Mouse (Mus musculus): ENCODE results near the gene Arid3a. TPM values are rescaled to one million over a fixed set of nuclear protein-coding genes. Genes with fewer than 3 reads are reported as not detected.

Gene Arid3a
- polyA plus RNA-seq, 1 experiment from 2014 or later = 6.2 TPM

DNA sequence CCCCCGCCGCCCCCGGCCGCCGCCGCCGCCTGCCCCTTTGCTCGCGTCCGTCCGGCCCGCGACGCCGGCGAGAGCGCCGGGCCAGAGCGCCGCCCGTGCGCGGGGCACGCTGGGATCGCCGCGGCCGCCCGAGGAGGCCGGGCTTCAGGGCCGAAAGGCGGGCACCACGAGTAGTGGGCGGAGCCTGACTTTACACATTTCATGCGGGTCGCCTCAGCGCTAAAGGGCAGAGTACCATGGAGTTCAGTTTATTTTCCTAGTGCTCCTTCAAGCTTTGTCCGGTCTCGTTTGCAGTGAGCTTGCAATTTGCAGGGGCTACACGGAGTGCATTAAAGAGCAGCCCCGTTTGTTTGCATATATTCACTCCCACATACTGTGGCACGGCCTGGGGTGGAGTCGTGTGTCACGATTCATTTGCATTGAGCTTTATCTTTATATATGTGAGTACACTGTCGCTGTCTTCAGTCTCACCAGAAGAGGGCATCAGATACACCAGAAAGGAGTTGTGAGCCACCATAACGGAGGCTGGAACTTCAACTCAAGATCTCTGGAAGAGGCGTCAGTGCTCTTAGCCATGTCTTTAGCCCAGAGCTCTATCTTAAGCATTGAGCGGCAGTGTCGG is 57.5 kb downstream of the Arid3a start, which contains the start of gene Tmem259:
Gene Tmem259, minus strand, starts transcription at position 136 of the 622 bp plus-strand sequence.
- peak; percentile 81 for ATAC-seq (ENCODE audit: low FRiP score)
- H3K27me3 ChIP-seq (ENCODE audit: control insufficient read depth, insufficient read depth, low read length) = peaks cover 28% of the 10 kb centered on the region
- peak within 1 kb of the TSS; percentile 90 for H3K4me2 ChIP-seq
- peak; percentile 98 for DNase-seq (ENCODE audit: low spot score, missing footprints)
- peak within 1 kb of the TSS; percentile 92 for H3K4me3 ChIP-seq (ENCODE audit: low read depth, low read length)
- WGBS = under 1% methylated on average over 49 of the region's 49 CpGs
- H3K27ac ChIP-seq (ENCODE audit: low read depth, low read length) = peak within 1 kb of the TSS; percentile 91
- H3K9ac ChIP-seq (ENCODE audit: low read length) = peak within 1 kb of the TSS; percentile 89
- no peaks in the 10 kb centered on the region; the same call in 1 of the 2 replicates for H3K36me3 ChIP-seq (ENCODE audit: control insufficient read depth, insufficient read depth, low read length)
- no peaks in the 10 kb centered on the region for H3K9me3 ChIP-seq (ENCODE audit: control insufficient read depth, low read length)
- H3K4me1 ChIP-seq (ENCODE audit: control insufficient read depth, insufficient read depth, low read length) = peaks cover 28% of the 10 kb centered on the region

DNA sequence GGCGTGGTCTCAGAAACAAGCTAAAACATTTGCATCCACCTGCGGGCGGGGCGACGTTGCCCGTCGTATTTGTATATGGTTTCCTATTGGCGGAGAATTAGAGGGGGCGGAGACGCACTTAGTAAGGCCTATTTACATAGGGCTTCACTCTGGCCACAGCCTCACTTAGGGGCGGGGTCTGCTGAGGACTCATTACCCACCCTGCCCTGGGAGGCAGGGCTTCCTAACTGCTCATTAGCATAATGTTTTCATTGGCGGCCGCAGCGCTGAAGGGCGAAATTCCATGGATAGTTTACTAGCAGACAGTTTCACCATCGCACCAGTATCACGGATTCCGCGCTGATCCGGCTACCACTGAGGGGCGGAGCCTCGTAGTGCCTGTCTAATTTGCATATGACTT is 58.0 kb downstream of the Arid3a start:
- H3K9me3 ChIP-seq (ENCODE audit: control insufficient read depth, low read length) = no peaks in the 10 kb centered on the region
- WGBS = 0% methylated on average over 22 of the region's 22 CpGs
- H3K9ac ChIP-seq (ENCODE audit: low read length) = peak overlapping the region; percentile 68
- H3K27ac ChIP-seq (ENCODE audit: low read depth, low read length) = peak overlapping the region; percentile 91
- H3K4me1 ChIP-seq (ENCODE audit: control insufficient read depth, insufficient read depth, low read length) = peaks cover 30% of the 10 kb centered on the region
- peak overlapping the region; percentile 92 for H3K4me3 ChIP-seq (ENCODE audit: low read depth, low read length)
- H3K27me3 ChIP-seq (ENCODE audit: control insufficient read depth, insufficient read depth, low read length) = peaks cover 34% of the 10 kb centered on the region
- peak overlapping the region; percentile 90 for H3K4me2 ChIP-seq
- no peaks in the 10 kb centered on the region; the same call in 1 of the 2 replicates for H3K36me3 ChIP-seq (ENCODE audit: control insufficient read depth, insufficient read depth, low read length)
- peak; percentile 93 for ATAC-seq (ENCODE audit: low FRiP score)
- peak; percentile 98 for DNase-seq (ENCODE audit: low spot score, missing footprints)

DNA sequence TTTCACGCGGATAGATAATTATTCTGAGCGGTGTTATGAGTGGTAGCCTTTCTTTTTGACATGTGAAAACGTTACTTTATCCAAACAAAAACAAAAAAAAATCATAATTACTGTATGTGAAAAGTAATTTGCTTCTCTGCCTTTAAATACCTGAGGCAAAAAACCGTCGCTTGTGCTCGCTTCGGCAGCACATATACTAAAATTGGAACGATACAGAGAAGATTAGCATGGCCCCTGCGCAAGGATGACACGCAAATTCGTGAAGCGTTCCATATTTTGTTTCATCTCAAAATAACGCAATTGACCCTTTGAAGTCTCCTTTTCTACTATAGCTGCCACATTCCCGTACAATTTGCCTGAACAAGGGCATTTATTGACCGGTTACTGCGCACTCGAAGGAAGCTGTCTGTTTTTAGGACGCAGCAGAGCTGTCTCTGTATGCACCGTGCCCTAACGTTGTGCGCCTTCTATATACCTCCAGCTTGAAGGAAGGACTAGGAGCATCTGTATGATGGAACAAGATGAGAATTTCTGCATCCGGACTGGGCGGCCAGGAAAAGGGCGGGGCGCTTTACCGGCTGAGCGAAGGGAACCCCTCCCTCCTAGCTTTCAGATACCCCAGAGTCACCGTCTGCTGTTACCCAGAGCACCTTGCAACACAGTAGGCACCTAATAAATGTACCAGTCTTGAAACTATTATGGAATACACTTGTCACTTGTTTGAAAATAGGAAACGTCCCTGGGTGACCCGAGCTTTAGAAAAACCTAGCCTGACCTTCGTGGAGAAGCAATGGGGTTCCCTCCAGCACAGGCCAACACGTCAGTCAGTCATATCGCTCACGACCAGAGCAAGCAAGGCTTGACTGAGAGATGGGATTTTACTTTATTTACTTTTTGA is 58.7 kb downstream of the Arid3a start:
- DNase-seq (ENCODE audit: low spot score, missing footprints) (peak; percentile 98), ATAC-seq (ENCODE audit: low FRiP score) (no peak)
- Histone ChIP-seq H3K27me3 (ENCODE audit: control insufficient read depth, insufficient read depth, low read length) (peaks cover 38% of the 10 kb centered on the region), H3K4me1 (ENCODE audit: control insufficient read depth, insufficient read depth, low read length) (peaks cover 33% of the 10 kb centered on the region), H3K4me2 (peak overlapping the region; percentile 90), H3K27ac (ENCODE audit: low read depth, low read length) (peak overlapping the region; percentile 91), H3K9me3 (ENCODE audit: control insufficient read depth, low read length) (no peaks in the 10 kb centered on the region), H3K36me3 (ENCODE audit: control insufficient read depth, insufficient read depth, low read length) (no peaks in the 10 kb centered on the region), H3K4me3 (ENCODE audit: low read depth, low read length) (peak overlapping the region; percentile 92), H3K9ac (ENCODE audit: low read length) (peak overlapping the region; percentile 68)
- 5% methylated on average over 35 of the region's 35 CpGs for WGBS

DNA sequence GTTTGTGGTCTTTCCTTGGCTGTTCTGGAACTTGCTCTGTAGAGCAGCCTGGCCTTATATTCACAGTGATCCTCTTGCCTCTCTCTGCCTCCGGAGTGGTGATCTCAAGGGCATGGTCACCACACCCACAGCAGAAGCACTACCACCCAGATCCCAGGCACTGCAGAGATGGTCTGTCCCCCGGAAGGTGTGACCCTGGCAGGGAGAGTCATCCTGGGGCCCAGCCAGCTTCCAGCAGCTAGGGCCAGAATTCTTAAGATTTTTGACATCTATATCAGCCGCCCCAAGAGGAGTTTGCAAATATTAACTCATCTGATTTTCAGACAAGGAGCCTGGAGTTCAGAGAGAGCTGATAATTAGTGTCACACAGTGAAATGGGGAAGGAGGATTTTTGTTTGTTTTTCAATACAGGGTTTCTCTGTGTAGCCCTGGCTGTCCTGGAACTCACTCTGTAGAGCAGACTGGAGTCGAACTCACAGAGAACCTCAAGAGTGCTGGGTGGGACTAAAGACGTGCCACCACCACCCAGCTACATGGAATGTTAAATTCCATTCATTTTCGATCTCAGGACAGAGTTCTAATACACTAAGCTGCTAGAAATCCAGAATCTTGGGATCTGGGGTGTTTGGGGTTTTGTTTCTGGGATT is 59.5 kb downstream of the Arid3a start:
- 51% methylated on average over 6 of the region's 6 CpGs for WGBS
- Histone ChIP-seq H3K36me3 (ENCODE audit: control insufficient read depth, insufficient read depth, low read length) (no peaks in the 10 kb centered on the region), H3K27me3 (ENCODE audit: control insufficient read depth, insufficient read depth, low read length) (peaks cover 38% of the 10 kb centered on the region), H3K27ac (ENCODE audit: low read depth, low read length) (peak overlapping the region; percentile 11; the same call in 1 of the 2 replicates), H3K4me3 (ENCODE audit: low read depth, low read length) (0 out of 2 replicates have a peak overlapping the region, but pooled peaks have one; percentile 5), H3K9me3 (ENCODE audit: control insufficient read depth, low read length) (no peaks in the 10 kb centered on the region), H3K9ac (ENCODE audit: low read length) (peak overlapping the region; percentile 68; the same call in 1 of the 2 replicates), H3K4me2 (peak overlapping the region; percentile 90), H3K4me1 (ENCODE audit: control insufficient read depth, insufficient read depth, low read length) (peaks cover 33% of the 10 kb centered on the region)
- DNase-seq (ENCODE audit: low spot score, missing footprints) = peak; percentile 81
- no peak for ATAC-seq (ENCODE audit: low FRiP score)

DNA sequence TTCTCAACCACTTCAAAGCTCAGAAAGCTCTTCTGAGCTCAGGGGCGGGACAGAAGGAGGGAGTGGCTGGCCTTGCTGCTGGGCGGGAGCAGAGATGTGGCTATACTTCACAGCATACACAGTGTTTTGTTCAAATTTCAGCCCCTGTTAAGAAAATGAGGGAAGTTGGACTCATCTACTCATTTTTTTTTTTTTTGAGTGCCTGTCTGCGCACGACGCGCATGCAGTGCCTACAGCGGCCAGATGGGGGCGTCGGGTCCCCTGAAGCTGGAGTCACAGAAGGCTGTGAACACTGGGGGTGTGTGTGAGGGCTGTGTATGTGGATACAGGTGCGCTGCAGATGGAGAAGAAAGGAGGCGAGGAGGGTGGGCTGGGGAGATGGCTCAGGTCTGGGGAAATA is 60.1 kb downstream of the Arid3a start:
- WGBS = 4% methylated on average over 11 of the region's 11 CpGs
- H3K9ac ChIP-seq (ENCODE audit: low read length) = no peak overlapping the region
- H3K4me2 ChIP-seq = no peak overlapping the region
- ATAC-seq (ENCODE audit: low FRiP score) = no peak
- peaks cover 5% of the 10 kb centered on the region; the same call in 1 of the 2 replicates for H3K9me3 ChIP-seq (ENCODE audit: control insufficient read depth, low read length)
- peaks cover 38% of the 10 kb centered on the region for H3K27me3 ChIP-seq (ENCODE audit: control insufficient read depth, insufficient read depth, low read length)
- no peak overlapping the region; the same call in 1 of the 2 replicates for H3K4me3 ChIP-seq (ENCODE audit: low read depth, low read length)
- no peaks in the 10 kb centered on the region for H3K36me3 ChIP-seq (ENCODE audit: control insufficient read depth, insufficient read depth, low read length)
- peaks cover 33% of the 10 kb centered on the region for H3K4me1 ChIP-seq (ENCODE audit: control insufficient read depth, insufficient read depth, low read length)
- H3K27ac ChIP-seq (ENCODE audit: low read depth, low read length) = no peak overlapping the region
- DNase-seq (ENCODE audit: low spot score, missing footprints) = peak; percentile 99

DNA sequence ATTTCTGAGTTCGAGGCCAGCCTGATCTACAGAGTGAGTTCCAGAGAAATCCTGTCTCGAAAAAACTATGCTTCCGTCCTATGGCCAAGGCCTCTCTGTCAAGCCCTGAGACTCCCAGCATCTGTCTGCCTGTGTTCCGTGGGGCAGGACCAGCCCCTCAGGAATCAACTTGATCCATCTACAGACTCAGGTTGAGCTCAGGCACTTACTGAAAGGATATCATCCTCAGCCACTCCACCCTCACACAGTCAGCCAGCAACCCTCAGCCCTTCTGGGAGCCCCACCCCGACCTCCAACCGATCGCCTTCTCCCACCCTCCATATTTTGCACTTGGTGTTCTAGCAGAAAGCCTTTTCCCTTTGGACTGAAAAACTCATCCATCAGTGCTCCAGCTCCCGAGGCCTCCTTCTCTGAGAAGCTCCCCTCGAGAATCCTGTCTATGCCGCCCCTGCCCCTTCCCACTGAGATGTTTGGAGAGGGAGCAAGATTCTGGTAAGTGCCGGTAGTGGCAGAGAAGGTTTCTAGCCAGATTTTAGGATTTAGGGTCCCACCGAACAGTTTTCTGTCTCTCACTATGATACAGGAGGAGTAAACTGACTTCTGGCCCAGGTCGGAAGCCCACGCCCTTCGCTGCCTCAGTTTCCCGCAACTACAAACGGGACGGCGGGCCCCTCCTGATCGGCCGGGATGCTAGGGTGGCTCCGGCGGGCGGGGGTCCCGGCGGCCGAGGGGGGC is 61.1 kb downstream of the Arid3a start:
- H3K4me3 ChIP-seq (ENCODE audit: low read depth, low read length) = peak overlapping the region; percentile 34
- no peaks in the 10 kb centered on the region for H3K36me3 ChIP-seq (ENCODE audit: control insufficient read depth, insufficient read depth, low read length)
- H3K4me1 ChIP-seq (ENCODE audit: control insufficient read depth, insufficient read depth, low read length) = peaks cover 26% of the 10 kb centered on the region
- peaks cover 38% of the 10 kb centered on the region for H3K27me3 ChIP-seq (ENCODE audit: control insufficient read depth, insufficient read depth, low read length)
- H3K9me3 ChIP-seq (ENCODE audit: control insufficient read depth, low read length) = peaks cover 5% of the 10 kb centered on the region; the same call in 1 of the 2 replicates
- no peak overlapping the region; the same call in 1 of the 2 replicates for H3K27ac ChIP-seq (ENCODE audit: low read depth, low read length)
- ATAC-seq (ENCODE audit: low FRiP score) (no peak), DNase-seq (ENCODE audit: low spot score, missing footprints) (peak; percentile 91)
- H3K4me2 ChIP-seq = peak overlapping the region; percentile 46
- H3K9ac ChIP-seq (ENCODE audit: low read length) = peak overlapping the region; percentile 31
- 13% methylated on average over 27 of the region's 27 CpGs for WGBS

DNA sequence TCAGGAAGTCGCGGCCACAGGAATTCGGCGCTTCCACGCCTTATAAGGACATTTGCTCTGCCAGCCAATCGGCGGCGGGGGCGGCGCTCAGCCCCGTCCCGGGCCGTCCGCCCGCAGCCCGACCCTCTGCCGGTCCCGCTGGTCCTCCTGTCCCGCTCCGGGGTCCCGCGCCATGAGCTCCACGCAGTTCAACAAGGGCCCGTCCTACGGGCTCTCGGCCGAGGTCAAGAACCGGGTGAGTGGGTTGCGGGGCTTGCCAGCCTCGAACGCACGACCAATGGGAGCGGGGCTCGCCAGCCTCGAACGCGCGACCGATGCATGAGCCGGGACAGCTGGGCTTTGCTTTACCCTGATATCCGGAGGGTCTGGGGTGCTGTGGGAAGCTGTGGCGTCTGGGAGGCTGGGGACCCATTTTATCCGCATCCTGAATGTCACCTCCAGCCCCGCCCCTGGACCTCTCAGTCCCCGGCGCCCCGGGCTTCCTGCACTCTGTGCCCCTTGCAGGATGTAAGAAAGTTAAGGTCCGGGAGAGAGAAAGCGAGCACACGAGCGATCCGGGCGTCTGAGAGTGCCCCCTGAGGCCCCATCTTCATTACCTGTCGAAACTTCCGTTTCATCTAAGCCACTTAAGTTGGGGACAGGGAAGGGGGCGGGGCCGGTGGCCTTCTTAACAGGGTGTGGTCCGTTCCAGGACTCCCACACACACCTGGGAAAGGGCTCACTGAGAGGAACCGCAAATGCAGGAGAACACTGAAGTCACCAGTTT is 61.8 kb downstream of the Arid3a start, which contains the start of gene Cnn2:
Gene Cnn2, plus strand, starts transcription at position 79 of the 766 bp plus-strand sequence.
- WGBS = 2% methylated on average over 58 of the region's 59 CpGs
- peak; percentile 95 for DNase-seq (ENCODE audit: low spot score, missing footprints)

More for the DNA sequence above, 61.8 kb downstream of the Arid3a start, which contains the start of gene Cnn2:
- Histone ChIP-seq H3K9me3 (ENCODE audit: control insufficient read depth, low read length) (peaks cover 5% of the 10 kb centered on the region; the same call in 1 of the 2 replicates), H3K4me1 (ENCODE audit: control insufficient read depth, insufficient read depth, low read length) (peaks cover 18% of the 10 kb centered on the region), H3K4me2 (peak within 1 kb of the TSS; percentile 46), H3K27ac (ENCODE audit: low read depth, low read length) (no peak within 1 kb of the TSS; the same call in 1 of the 2 replicates), H3K36me3 (ENCODE audit: control insufficient read depth, insufficient read depth, low read length) (no peaks in the 10 kb centered on the region), H3K9ac (ENCODE audit: low read length) (peak within 1 kb of the TSS; percentile 31), H3K27me3 (ENCODE audit: control insufficient read depth, insufficient read depth, low read length) (peaks cover 38% of the 10 kb centered on the region), H3K4me3 (ENCODE audit: low read depth, low read length) (peak within 1 kb of the TSS; percentile 34)
- ATAC-seq (ENCODE audit: low FRiP score) = no peak
